Mouse (Mus musculus) effector memory CD4-positive, alpha-beta T cell, adult 5 months (primary cell): ENCODE measurements around the gene Thumpd1. TPM values are rescaled to one million over a fixed set of nuclear protein-coding genes. Genes with fewer than 3 reads are reported as not detected.

ENCODE experiments used
- polyA plus RNA-seq: library from polyadenylated mRNA; unstranded; fragments of 100-300 nt; shearing (Covaris generic); gene quantifications from one replicate; pipeline ENCODE4 v1.2.1, GENCODE M21; 2017

The Thumpd1 gene
- polyA plus RNA-seq: 66.8 TPM

DNA sequence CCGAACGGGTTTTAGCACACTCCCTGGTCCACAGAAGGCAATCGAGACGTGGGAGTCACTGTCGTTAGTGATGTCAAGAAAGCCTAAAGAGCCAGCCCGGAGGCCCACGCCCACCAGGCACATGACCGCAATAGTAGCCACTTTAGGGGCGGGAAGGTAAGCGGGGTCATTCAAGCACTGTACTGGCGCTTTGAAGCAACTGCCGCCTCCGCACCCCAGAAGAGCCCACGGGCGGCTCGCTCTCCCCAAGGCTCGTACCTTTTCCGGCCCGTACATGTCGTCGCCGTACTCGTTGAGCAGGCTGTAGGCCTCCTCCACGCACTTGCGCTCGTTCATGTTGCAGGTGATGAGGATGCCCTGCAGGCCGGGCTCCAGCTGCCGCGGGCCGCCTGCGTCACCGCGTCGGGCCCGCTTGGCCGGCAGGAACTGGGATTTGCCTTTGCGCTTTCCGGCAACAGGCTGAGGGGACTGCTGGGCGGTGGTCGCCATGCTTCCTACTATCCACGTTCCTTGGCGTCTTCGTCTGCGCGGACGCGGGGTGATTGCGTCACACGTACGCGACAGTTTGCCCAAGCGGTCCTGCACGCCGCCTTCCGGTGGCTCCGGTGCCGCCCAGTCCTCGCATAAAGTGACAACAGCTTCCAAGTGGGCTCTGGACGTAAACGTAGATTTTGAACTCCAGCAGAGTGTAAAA lies at the start of gene Thumpd1:
TSS of gene Thumpd1 (minus strand) at position 546 of the 694 bp plus-strand sequence.

DNA sequence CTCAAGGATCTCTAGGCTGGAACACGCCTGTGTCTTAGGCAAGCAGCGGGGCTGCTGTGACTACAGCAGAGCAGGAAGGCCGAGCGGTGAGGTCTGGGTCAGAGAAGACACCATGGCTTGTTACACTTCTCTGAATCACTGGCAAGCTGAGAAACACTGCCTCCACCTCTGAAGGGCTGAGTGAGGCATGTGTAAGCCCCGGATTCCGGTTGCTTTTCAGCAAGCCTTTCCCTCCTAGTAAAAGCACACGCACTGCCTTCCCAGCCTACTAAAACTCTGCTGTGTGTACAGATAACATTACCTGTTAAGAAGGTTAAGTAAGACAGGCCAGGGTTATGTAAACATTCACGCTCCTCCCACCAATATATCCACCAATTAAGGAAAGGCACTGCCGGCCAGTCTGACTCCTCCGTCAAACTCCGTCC lies 39.9 kb upstream of the Thumpd1 start, which contains the start of gene Acsm3:
TSS of gene Acsm3 (plus strand) at position 397 of the 425 bp plus-strand sequence.

DNA sequence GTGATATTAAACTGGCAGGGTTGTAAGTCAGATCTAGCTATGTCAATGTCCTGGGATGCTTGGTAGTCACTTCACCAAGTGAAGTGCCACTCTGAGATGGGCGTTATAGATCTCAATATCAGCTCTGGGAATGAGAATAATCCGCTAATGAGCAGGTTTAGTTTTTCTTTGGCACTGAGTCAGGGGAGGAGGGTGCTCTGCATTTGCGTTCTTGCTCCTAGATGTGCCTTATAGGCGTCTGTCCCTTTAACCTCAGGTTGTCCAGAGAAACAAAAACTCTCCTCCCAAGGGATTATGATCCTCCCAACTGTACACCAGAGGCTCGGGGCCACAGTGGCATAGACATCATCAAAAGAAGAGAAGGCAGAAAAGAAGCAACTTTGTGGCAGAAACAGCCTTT lies 30.9 kb downstream of the Thumpd1 start, which contains the start of gene Acsm4:
TSS of gene Acsm4 (plus strand) at position 301 of the 400 bp plus-strand sequence.

Other genes with a start within 250 kb of the Thumpd1 start
- not detected for gene Umod, start 241.5 kb downstream of the Thumpd1 start, polyA plus RNA-seq
- not detected for gene Acsm5, start 201.3 kb downstream of the Thumpd1 start, polyA plus RNA-seq
- gene Pdilt, start 197.3 kb downstream of the Thumpd1 start, polyA plus RNA-seq: not detected
- not detected for gene Acsm2, start 166.5 kb downstream of the Thumpd1 start, polyA plus RNA-seq
- gene Acsm1, start 113.8 kb downstream of the Thumpd1 start, polyA plus RNA-seq: not detected
- gene Acsm4, start 30.8 kb downstream of the Thumpd1 start, polyA plus RNA-seq: not detected
- gene Acsm3, start 40.1 kb upstream of the Thumpd1 start, polyA plus RNA-seq: 0.11 TPM
- 39.6 TPM for gene Rexo5, start 73.2 kb upstream of the Thumpd1 start, polyA plus RNA-seq
- 6.9 TPM for gene Eri2, start 73.3 kb upstream of the Thumpd1 start, polyA plus RNA-seq
- 11.1 TPM for gene Lyrm1, start 175.1 kb upstream of the Thumpd1 start, polyA plus RNA-seq
- gene Dcun1d3, start 175.5 kb upstream of the Thumpd1 start, polyA plus RNA-seq: 17.4 TPM